Mouse (Mus musculus): ENCODE results near the gene Nsa2.
"Not testable (repeated sequence)": the region's sequence is repeated elsewhere in the genome, so short reads cannot be mapped to it uniquely, and the experiment has no call there.

Nsa2 gene

GRCm38 (mm10) chr13:97137466-97138400 lies at the start of gene Nsa2, which contains the start of gene Gfm2:
Nsa2 (minus strand) TSS chr13:97137937.
Gfm2 (plus strand) TSS chr13:97137937.
- peak; percentile 94 for DNase-seq (ENCODE audit: low read depth, low spot score)

- no peak for DNase-seq (ENCODE audit: low read depth, low spot score)
Measured at GRCm38 (mm10) chr13:97186346-97186745, 48.6 kb upstream of the Nsa2 start.

DNA sequence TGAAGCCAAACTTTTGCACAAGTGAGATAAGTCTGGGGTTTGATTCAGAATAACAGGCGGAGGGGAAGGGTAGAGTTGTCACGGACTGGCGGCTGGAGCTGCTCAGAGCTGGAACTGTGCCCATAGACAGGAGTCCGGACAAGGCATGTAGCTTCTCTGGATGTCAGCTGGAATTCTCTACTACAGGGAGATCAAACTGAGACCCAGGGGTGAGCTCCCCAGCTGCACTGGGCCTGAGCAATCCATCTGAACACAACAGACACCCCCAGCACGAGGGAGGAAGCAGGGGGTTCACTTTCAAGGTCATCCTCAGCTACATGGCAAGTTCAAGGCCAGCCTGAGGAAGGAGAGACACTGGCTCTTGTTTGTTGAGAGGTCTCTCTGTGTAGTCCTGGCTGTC lies 46.9 kb upstream of the Nsa2 start:
- no peak for DNase-seq (ENCODE audit: low read depth, low spot score)

GRCm38 (mm10) chr13:97184168-97184567 lies 46.4 kb upstream of the Nsa2 start:
- DNase-seq (ENCODE audit: low read depth, low spot score): no peak

DNA sequence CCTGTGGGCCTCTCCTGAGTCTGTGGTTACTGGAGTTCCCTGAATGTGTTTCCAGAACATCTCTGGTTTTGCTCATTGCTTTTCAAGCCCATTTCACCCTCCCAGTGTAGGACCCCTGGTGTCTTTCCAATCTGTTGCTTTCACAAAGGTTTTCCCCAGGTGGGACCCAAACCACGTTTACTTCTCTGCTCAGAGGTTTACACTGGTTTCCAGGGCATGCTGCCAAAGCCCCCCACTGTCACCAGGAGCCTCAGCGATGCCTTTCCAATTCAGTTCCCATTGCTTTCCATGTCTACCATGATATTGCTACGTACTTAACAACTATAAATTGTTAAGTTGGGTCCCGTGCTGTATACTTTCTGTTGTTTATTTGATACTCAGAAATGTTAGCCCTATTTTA lies 45.1 kb upstream of the Nsa2 start:
- DNase-seq (ENCODE audit: low read depth, low spot score): no peak

GRCm38 (mm10) chr13:97180113-97180828 lies 42.5 kb upstream of the Nsa2 start:
- no peak for DNase-seq (ENCODE audit: low read depth, low spot score)

DNA sequence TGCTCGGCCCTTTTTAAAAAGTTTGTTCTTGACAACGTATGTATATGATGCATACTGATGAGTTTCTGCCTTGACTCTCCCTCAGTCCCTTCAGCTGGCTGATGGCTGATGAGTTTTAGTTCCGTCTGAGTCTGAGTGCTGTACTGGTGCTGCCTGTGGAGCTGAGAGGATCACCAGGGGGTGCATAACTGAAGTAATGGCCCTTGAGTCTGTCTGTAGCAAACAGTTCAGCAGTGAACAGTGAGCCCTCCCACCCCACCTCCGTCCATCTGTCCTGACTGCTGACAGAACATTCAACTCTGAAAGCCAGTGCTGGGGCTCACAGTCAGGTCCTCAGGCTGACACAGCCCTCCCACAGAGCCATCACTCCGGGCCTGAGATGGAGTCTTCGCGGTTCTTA lies 41.2 kb upstream of the Nsa2 start:
- DNase-seq (ENCODE audit: low read depth, low spot score): no peak

DNA sequence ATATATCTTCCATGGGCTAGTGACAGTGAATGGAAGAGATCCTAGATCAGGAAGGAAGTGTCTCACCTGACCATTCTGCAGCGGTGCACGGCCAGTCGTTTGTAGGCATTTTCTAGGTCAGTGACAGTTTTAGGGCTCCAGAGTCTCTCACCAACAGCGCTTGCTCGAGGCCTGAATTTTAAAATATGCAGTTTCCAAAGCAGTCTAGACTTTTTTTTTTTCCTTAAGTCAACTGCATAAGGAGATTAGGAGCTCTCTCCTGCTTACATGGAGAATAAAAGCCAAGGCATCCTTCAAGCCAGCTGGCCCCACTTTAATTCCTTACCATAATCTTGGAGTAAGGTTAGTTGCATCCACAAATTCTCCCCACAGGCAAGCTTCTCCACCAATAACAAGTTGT lies 39.0 kb upstream of the Nsa2 start:
- DNase-seq (ENCODE audit: low read depth, low spot score): no peak

- DNase-seq (ENCODE audit: low read depth, low spot score): no peak
Measured at GRCm38 (mm10) chr13:97175520-97176264, 38.0 kb upstream of the Nsa2 start.

DNA sequence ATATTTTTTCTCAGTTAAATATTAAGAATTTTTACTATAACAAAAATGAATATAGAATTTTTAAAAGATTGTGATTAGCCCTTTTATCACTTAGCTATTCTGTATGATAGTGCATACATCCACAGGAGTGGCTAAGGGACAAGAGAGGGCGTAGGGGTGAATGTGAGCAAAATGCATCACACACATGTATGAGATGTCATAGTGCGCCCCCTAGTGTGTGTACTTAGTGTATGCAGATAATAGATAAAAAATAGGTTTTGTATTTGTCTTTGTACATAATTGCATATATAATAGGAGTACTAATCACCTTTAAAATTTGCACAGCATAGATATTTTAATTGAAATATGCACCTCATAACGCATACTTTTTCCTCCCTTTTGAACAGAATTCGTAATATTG lies 8.1 kb upstream of the Nsa2 start:
- peak; percentile 68 for DNase-seq (ENCODE audit: low read depth, low spot score)

DNA sequence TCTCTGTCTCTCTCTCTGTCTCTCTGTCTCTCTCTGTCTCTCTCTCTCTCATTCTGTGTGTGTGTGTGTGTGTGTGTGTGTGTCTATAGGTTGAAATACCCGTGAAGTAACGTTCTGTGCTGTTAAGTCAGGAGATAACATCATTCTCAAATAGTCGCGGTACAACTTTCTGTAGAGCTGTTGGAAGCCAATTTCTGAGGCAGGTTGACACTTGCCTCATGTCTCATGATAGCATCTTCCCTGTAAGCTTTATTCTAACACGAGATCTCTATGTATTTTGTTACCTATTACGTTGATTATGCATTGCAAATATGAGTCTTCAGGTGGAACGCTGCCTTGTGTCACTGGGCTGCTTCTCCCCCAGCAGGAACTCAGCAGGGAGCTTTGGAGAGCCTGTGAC lies 4.6 kb upstream of the Nsa2 start:
- DNase-seq (ENCODE audit: low read depth, low spot score): no peak

GRCm38 (mm10) chr13:97138404-97138931 lies 731 bp upstream of the Nsa2 start:
- not testable (repeated sequence) for DNase-seq (ENCODE audit: low read depth, low spot score)

- not testable (repeated sequence) for DNase-seq (ENCODE audit: low read depth, low spot score)
Measured at GRCm38 (mm10) chr13:97130413-97130812, 7.3 kb downstream of the Nsa2 start.

DNA sequence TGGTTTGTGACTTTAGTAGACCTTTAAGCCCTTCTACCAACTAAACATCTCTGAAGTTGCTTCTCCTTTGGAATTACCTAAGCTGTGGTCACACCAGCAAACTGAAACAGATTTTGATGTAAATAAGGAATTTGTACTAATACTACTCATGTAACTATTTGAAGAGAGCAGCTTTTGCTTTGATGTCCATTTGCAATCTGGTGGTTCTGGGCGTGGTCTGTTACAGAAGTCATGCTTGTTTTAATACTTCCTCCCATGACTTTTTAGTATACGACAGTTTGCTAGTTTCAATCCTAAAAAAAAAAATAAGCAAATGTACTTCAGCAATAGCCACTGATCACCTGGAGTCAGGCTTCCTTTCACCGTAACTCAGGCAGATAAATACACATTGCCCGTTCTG lies 8.1 kb downstream of the Nsa2 start:
- DNase-seq (ENCODE audit: low read depth, low spot score): not testable (repeated sequence)

DNA sequence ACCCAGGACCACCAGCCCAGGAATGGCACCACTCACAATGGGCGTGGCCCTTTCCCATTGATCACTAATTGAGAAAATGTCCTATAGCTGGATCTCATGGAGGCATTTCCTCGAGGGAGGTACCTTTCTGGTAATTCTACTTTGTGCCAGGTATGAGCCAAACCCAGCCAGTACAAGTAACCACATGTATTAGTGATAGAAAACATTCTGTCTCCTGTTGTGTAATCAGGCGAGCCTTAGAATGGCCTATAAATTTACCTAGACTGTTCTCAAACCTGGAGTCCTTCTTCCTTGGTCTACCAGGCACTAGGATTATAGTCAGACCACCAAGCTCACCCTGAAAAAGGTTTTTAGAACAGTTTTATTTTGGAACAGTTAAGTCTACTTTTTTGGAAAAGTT lies 16.4 kb downstream of the Nsa2 start:
- DNase-seq (ENCODE audit: low read depth, low spot score): no peak

- DNase-seq (ENCODE audit: low read depth, low spot score): no peak
Measured at GRCm38 (mm10) chr13:97109046-97109445, 28.7 kb downstream of the Nsa2 start.

DNA sequence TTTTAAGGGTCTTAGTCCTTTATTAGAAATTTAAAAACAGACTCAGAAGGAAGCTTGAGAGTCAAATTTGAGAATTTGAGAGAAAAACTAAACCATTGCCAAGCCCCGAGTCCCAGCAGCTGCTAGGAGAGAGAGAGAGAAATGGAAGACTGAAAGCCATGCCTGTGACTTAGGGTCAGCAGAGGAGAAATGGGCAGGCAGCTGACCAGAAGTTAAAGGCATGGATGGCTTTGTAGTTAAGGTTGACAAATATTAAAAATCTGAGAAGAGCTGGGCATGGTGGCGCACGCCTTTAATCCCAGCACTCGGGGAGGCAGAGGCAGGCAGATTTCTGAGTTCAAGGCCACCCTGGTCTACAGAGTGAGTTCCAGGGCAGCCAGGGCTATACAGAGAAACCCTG lies 30.0 kb downstream of the Nsa2 start:
- not testable (repeated sequence) for DNase-seq (ENCODE audit: low read depth, low spot score)

GRCm38 (mm10) chr13:97104996-97105395 lies 32.7 kb downstream of the Nsa2 start:
- DNase-seq (ENCODE audit: low read depth, low spot score): no peak

- DNase-seq (ENCODE audit: low read depth, low spot score): peak; percentile 55
Measured at GRCm38 (mm10) chr13:97099187-97099852, 38.4 kb downstream of the Nsa2 start, which contains the start of gene Gm6169. Gm6169 (minus strand) TSS chr13:97099237.

GRCm38 (mm10) chr13:97095726-97096125 lies 42.0 kb downstream of the Nsa2 start:
- no peak for DNase-seq (ENCODE audit: low read depth, low spot score)

GRCm38 (mm10) chr13:97088183-97088582 lies 49.6 kb downstream of the Nsa2 start:
- DNase-seq (ENCODE audit: low read depth, low spot score): no peak

Measured in mesoderm, embryonic 11.5 days (tissue).